Mouse (Mus musculus) liver, embryonic 13.5 days (tissue): ENCODE results near the gene Tmem150b. TPM values are rescaled to one million over a fixed set of nuclear protein-coding genes. Genes with fewer than 3 reads are reported as not detected.

Experiments used
- ATAC-seq: fragments of 200-750 bp; cut with Nextera tagmentation; 2 replicates; pipeline ENCODE4 v1.8.0; 2017; ENCODE audit warnings: low read depth, mild to moderate bottlenecking, moderate number of reproducible peaks, moderate library complexity
- DNase-seq: peaks from one replicate; pipeline ENCODE4 v3.0.0; 2022
- H3K27ac ChIP-seq: fragments of 300-500 bp; sonication (generic); 2 replicates; pipeline ENCODE4 v1.5.1; 2015; ENCODE audit warnings: moderate library complexity, mild to moderate bottlenecking, inconsistent platforms
- H3K27me3 ChIP-seq: fragments of 300-500 bp; sonication (generic); 2 replicates; pipeline ENCODE4 v1.6.1; 2015; ENCODE audit warnings: mild to moderate bottlenecking, inconsistent platforms
- H3K36me3 ChIP-seq: fragments of 300-500 bp; sonication (generic); 2 replicates; pipeline ENCODE4 v1.6.1; 2015; ENCODE audit warnings: mild to moderate bottlenecking, inconsistent platforms
- H3K4me1 ChIP-seq: fragments of 300-500 bp; sonication (generic); replicated peaks from 2 replicates; pipeline ENCODE4 v1.6.1; 2015; ENCODE audit warnings: inconsistent platforms
- H3K4me2 ChIP-seq: fragments of 300-500 bp; sonication (generic); 2 replicates; pipeline ENCODE4 v1.6.1; 2015; ENCODE audit warnings: inconsistent platforms, mild to moderate bottlenecking, moderate library complexity
- H3K4me3 ChIP-seq: fragments of 300-500 bp; sonication (generic); replicated peaks from 2 replicates; pipeline ENCODE4 v1.5.1; 2015; ENCODE audit warnings: mild to moderate bottlenecking, inconsistent platforms
- H3K9ac ChIP-seq: fragments of 300-500 bp; sonication (generic); 2 replicates; pipeline ENCODE4 v1.6.1; 2015; ENCODE audit warnings: mild to moderate bottlenecking, inconsistent platforms
- H3K9me3 ChIP-seq: fragments of 300-500 bp; sonication (generic); replicated peaks from 2 replicates; pipeline ENCODE4 v1.6.1; 2016; ENCODE audit warnings: inconsistent platforms
- WGBS: fragments of 180-500 bp; shearing (Covaris S2); methylation state at CpG from one replicate; pipeline ENCODE4 v1.1.7; 2015; ENCODE audit not compliant: insufficient replicate concordance; 5-methylcytosine and 5-hydroxymethylcytosine counted together
- polyA plus RNA-seq: library from polyadenylated mRNA; unstranded; fragments of >200 nt; fragmentation: Nextera tagmentation; extraction: Ambion mirVana; gene quantifications from 2 replicates; pipeline ENCODE4 v1.2.1, GENCODE M21; 2015

Gene Tmem150b
- polyA plus RNA-seq, result 0.09 and 0.15 TPM in 2 replicates

DNA sequence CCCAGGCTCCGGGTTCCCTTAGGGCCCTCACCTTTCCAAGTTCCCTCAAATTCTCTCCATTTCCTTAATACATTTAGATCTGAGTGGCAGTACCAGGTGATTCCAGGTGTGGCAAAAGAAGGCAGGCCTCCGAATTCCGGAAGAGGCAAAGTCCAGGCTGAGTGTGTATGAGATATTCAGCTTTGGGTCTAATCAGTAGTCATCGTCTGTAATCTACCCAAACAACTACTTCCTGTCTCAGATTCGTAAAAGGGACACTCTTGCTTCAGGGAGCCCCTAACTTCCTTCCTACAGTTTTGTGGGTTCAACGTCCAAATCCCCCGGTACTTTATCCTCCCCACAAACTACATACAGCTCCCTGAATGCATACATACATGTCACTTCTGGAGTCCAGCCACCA lies at the start of gene Tmem150b:
Gene Tmem150b, minus strand, starts transcription at position 81 of the 400 bp plus-strand sequence.
- 15% methylated on average over 7 of the region's 7 CpGs for WGBS
- no peaks in the 10 kb centered on the region for H3K9me3 ChIP-seq
- no peaks in the 10 kb centered on the region for H3K27me3 ChIP-seq
- peak within 1 kb of the TSS; percentile 34; the same call in 1 of the 2 replicates for H3K27ac ChIP-seq
- no peak within 1 kb of the TSS for H3K9ac ChIP-seq
- H3K4me1 ChIP-seq, result peaks cover 11% of the 10 kb centered on the region
- H3K36me3 ChIP-seq, result no peaks in the 10 kb centered on the region
- DNase-seq (no peak), ATAC-seq (no peak)
- H3K4me2 ChIP-seq, result peak within 1 kb of the TSS; percentile 41
- 0 out of 2 replicates have a peak within 1 kb of the TSS, but pooled peaks have one; percentile 16 for H3K4me3 ChIP-seq

DNA sequence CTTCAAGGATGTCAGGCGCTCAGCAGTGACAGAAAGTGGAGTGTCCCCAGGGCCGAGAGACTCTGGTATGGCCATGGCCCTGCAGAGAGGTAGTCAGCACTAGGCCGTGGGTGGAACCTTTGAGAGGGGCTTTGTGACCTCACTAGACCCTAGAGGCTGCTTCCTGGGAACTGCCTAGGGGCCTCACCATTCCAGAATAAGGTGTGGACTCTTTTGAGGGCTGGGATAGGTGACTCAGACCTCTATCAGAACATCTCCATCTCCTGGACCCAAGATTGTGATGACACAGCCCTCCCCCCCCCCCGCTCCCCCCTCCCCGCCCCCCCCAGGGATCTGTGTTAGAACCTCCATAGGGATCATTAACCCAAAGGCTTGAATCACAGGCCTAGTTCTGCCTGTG lies 46.2 kb upstream of the Tmem150b start, which contains the start of gene Fam71e2:
Gene Fam71e2, minus strand, starts transcription at position 101 of the 400 bp plus-strand sequence.
- WGBS, result 48% methylated on average over 3 of the region's 5 CpGs

DNA sequence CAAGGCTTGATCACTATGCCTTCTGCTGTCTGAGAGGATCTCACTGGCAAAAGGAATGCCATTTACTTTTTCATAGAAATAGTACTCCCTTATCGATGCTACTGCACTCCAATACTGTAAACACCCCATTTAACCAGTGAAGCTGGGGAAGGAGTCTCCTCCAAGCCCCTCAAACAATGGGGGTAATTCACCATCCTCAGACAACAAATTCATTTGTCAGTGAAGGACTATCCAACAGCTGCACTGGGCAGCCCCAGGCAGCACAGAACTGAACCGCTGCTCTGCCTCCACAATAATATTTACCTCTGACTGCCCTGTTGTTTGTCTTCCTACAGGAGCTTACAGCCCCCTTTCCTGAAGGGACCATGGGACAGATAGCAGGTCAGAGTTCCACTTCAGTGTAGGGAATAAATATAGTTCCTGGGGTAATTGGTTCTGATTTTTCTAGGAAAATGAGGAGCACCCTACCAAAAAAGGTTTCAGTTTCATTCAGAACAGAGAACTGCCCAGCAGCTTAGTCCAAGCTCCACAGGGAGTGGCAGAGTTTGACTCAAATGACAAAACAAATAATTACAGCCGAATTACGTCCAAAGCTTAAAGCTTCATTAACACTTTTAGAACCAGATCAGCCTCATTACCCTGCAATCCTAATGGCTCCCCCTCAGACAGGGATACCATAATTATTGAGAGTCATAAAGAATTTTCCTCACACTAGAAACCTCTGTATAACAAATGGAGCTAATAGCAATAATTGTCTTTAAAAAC lies 40.1 kb upstream of the Tmem150b start:
- 0 out of 2 replicates have a peak overlapping the region, but pooled peaks have one; percentile 23 for H3K9ac ChIP-seq
- H3K4me3 ChIP-seq, result no peak overlapping the region
- ATAC-seq (no peak), DNase-seq (no peak)
- no peaks in the 10 kb centered on the region for H3K4me1 ChIP-seq
- H3K4me2 ChIP-seq, result no peak overlapping the region
- H3K9me3 ChIP-seq, result no peaks in the 10 kb centered on the region
- H3K27me3 ChIP-seq, result peaks cover 40% of the 10 kb centered on the region
- H3K27ac ChIP-seq, result no peak overlapping the region
- 30% methylated on average over 4 of the region's 4 CpGs for whole genome bisulfite sequencing
- no peaks in the 10 kb centered on the region for H3K36me3 ChIP-seq

More for the DNA sequence above, 46.2 kb upstream of the Tmem150b start, which contains the start of gene Fam71e2:
- H3K4me1 ChIP-seq, result no peaks in the 10 kb centered on the region
- no peak within 1 kb of the TSS for H3K4me3 ChIP-seq
- H3K27ac ChIP-seq, result no peak within 1 kb of the TSS
- H3K9ac ChIP-seq, result no peak within 1 kb of the TSS
- ATAC-seq (no peak), DNase-seq (no peak)
- H3K27me3 ChIP-seq, result peaks cover 47% of the 10 kb centered on the region
- no peak within 1 kb of the TSS for H3K4me2 ChIP-seq
- no peaks in the 10 kb centered on the region for H3K36me3 ChIP-seq
- H3K9me3 ChIP-seq, result no peaks in the 10 kb centered on the region

DNA sequence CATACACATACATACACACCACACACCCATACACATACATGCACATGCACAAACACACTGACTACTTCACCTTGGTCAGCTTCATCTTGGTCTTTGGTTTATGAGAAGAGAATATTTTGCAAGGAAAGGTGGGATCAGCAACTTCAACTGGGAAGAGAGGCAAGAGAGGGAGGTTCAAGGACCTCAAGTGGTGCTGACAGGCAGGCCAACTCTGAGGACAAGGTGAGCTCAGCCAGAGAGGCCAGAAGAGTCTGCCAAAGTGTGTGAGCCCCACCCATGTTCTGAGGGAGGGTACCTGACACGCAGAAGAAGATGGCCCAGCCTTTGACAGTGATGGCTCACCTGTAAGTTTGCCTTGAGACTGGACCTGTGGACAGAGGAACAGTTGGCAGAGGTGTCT lies 34.6 kb upstream of the Tmem150b start:
- no peak for ATAC-seq
- WGBS, result 50% methylated on average over 1 of the region's 1 CpGs

DNA sequence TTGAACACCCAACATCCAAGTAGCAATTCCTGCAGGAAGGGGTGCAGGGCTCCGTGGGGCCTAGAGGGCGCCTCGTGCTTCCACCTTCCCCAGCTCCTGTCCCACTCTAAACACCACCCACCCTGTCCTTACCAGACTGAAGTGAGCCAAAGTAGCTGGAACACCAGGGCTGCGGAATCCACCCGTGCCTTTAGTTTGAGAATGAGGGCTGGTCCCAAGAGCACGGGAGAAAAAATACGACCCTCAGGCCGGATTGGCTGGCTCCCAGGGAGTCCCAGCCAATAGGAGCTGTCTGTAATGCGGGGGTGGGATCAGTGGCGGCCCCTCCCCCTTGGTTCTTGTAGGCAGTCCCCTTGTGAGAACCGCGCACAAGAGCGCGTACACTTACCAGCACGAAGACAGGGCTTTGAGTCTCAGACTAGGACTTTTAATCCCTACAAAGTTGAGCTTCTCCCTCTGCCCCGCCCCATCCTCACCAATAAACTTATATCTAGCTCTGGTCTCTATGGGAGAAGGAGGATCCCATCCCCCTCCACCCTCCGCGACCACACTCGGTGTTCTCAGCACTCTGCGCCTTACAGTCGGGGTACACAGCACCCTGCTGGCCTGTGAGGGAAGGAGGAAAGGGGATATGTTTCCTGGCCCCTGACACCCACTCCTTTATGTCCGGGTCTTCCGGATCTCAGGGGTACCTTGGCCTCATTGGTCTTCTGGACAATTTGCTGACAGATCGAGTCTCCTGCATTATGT lies 27.9 kb upstream of the Tmem150b start, which contains the start of gene Cox6b2:
Gene Cox6b2, minus strand, starts transcription at position 274 of the 750 bp plus-strand sequence.
- H3K36me3 ChIP-seq, result peaks cover 20% of the 10 kb centered on the region
- H3K27me3 ChIP-seq, result 0 out of 2 replicates have a peak, but pooled peaks cover 2% of the 10 kb centered on the region
- DNase-seq, result peak; percentile 92
- peak; percentile 82 for ATAC-seq
- no peaks in the 10 kb centered on the region for H3K9me3 ChIP-seq
- H3K4me1 ChIP-seq, result peaks cover 53% of the 10 kb centered on the region
- H3K9ac ChIP-seq, result peak within 1 kb of the TSS; percentile 81
- peak within 1 kb of the TSS; percentile 88 for H3K4me2 ChIP-seq
- peak within 1 kb of the TSS; percentile 71 for H3K4me3 ChIP-seq
- WGBS, result 3% methylated on average over 24 of the region's 24 CpGs
- H3K27ac ChIP-seq, result peak within 1 kb of the TSS; percentile 99

More for the DNA sequence above, 34.6 kb upstream of the Tmem150b start:
- Histone ChIP-seq H3K9ac (no peak overlapping the region), H3K4me2 (no peak overlapping the region), H3K4me1 (no peaks in the 10 kb centered on the region), H3K27me3 (peaks cover 34% of the 10 kb centered on the region), H3K36me3 (no peaks in the 10 kb centered on the region), H3K4me3 (no peak overlapping the region), H3K27ac (no peak overlapping the region), H3K9me3 (no peaks in the 10 kb centered on the region)
- no peak for DNase-seq

DNA sequence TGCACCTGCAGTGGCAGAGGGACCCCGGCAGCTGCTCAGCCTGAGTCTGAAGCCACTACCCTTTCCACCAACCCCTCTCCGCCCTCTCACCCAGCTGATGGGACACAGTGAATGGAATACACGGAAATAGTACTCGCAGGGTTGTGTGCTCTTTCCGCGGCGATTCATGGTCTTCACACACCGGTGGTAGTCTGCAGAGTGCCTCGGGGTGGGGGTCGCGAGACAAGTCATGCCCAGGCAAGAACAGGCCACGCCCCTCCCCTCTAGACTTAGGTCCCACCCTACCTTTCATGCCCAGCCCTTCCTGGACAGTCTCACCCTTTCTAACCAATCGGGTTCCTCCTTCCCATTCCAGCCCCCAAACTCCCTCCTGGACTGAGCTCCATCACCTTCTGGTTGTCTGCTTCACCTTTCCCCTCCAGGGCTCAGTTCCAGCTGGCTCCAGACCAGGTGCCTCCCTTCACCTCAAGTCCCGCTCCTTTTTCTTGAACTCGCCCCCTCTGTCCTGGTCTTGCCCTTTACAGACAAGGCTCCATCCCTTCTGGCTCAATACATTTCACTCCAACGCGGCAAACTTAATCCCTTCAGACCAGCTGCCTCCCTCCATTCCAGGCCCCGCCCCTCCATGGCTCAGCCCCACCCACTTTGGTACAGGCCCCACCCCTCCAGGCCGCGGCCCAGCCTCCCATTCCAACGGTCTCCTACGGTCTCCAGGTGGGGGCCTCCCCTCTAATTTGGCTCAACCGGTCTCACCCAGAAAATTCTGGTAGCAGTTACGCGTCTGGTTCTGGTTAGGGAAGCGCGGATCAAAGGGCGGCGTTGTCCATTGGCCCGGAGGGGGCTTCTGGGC lies 27.1 kb upstream of the Tmem150b start:
- peak overlapping the region; percentile 71 for H3K4me3 ChIP-seq
- no peaks in the 10 kb centered on the region for H3K27me3 ChIP-seq
- no peaks in the 10 kb centered on the region for H3K9me3 ChIP-seq
- H3K36me3 ChIP-seq, result peaks cover 20% of the 10 kb centered on the region
- peak overlapping the region; percentile 99 for H3K27ac ChIP-seq
- peak overlapping the region; percentile 81 for H3K9ac ChIP-seq
- ATAC-seq, result peak; percentile 73
- H3K4me2 ChIP-seq, result peak overlapping the region; percentile 88
- WGBS, result 2% methylated on average over 30 of the region's 30 CpGs
- peak; percentile 73 for DNase-seq
- H3K4me1 ChIP-seq, result peaks cover 61% of the 10 kb centered on the region

DNA sequence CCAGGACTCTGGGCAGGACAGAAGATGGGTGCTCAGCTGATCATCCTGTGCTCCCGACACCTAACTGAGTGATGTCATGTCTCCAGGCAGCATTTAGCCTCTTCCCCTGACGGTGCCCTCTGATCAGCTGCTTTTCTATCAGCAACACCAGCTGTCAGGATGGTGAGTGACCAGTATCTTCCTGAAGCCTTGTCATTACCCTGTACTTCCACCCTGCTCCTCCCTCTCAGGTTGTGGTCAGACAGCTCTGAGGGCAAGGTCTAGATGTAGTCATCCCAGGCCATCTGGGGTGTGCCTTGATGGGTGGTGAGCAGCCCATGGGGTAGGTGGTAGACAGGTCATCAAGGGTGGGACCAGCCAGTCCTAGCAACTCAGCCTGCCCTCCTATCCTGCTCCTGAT lies 24.1 kb upstream of the Tmem150b start:
- Histone ChIP-seq H3K4me2 (peak overlapping the region; percentile 96), H3K27me3 (no peaks in the 10 kb centered on the region), H3K9ac (peak overlapping the region; percentile 64), H3K9me3 (no peaks in the 10 kb centered on the region), H3K4me3 (no peak overlapping the region), H3K36me3 (peaks cover 49% of the 10 kb centered on the region), H3K4me1 (peaks cover 92% of the 10 kb centered on the region), H3K27ac (peak overlapping the region; percentile 99)
- 44% methylated on average over 2 of the region's 2 CpGs for WGBS
- peak; percentile 59 for DNase-seq
- peak; percentile 15 for ATAC-seq

DNA sequence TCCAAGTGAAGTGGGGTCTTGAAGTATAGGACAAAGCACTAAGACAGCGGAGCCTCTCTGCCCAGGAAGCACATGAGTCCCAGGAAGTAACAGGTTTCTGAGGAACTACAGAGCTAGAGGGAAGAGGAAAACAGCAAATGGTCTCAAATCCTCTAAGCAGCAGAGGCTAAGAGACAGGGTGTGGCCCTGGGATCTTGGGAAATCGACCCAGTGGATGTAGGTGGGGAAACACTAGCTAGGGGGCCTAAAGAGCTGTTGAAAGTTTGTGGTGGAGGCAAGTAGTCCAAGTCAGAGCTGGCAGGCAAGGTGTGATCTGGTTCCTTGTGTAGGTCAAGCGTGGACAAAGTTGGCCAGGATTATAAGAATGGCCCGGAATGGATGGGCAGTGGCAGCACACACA lies 23.3 kb upstream of the Tmem150b start:
- Histone ChIP-seq H3K9ac (peak overlapping the region; percentile 64), H3K4me1 (peaks cover 98% of the 10 kb centered on the region), H3K36me3 (peaks cover 55% of the 10 kb centered on the region), H3K9me3 (no peaks in the 10 kb centered on the region), H3K27me3 (no peaks in the 10 kb centered on the region), H3K4me3 (peak overlapping the region; percentile 11; the same call in 1 of the 2 replicates), H3K4me2 (peak overlapping the region; percentile 96), H3K27ac (peak overlapping the region; percentile 99)
- no peak for DNase-seq
- no peak for ATAC-seq
- WGBS, result 69% methylated on average over 4 of the region's 4 CpGs

DNA sequence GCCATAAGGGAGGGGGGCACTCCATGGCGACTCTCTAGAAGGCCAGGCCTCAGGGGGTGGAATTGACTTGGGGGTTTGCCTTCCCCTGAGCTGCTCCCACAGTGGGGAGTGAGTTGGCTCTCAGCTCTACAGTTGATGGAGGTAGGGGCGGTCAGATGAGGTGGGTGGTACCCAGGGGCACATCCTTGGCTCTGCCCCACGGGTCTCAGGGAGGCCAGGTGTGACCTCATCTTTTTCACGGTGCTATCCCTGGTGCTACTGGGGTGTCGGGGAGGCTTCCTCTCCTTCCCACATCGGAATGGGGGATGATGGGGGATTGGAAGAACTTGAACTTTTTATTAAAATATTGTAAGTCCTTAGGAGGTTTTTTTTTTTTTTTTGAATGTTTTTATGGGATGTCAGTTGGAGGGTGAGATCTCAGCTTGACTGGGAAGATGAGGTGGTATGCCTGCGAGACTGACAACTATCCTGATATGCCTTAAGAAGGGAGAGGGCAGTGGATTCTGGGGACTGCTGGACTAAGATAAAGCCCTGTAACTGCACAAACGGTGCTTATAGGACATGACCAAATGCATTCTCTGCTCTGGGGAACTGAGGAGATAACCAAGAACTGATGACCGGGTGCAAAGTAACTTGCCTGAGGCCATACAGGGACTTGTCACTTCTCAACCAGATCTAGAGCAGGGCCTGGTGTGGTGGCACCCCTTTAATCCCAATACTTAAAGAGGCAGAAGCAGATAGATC lies 22.3 kb upstream of the Tmem150b start:
- DNase-seq (peak; percentile 78), ATAC-seq (peak; percentile 77)
- 31% methylated on average over 9 of the region's 9 CpGs for WGBS
- Histone ChIP-seq H3K4me3 (peak overlapping the region; percentile 35), H3K27ac (peak overlapping the region; percentile 99), H3K4me2 (peak overlapping the region; percentile 96), H3K9ac (peak overlapping the region; percentile 76), H3K27me3 (no peaks in the 10 kb centered on the region), H3K36me3 (peaks cover 64% of the 10 kb centered on the region), H3K9me3 (no peaks in the 10 kb centered on the region), H3K4me1 (peaks cover 98% of the 10 kb centered on the region)

DNA sequence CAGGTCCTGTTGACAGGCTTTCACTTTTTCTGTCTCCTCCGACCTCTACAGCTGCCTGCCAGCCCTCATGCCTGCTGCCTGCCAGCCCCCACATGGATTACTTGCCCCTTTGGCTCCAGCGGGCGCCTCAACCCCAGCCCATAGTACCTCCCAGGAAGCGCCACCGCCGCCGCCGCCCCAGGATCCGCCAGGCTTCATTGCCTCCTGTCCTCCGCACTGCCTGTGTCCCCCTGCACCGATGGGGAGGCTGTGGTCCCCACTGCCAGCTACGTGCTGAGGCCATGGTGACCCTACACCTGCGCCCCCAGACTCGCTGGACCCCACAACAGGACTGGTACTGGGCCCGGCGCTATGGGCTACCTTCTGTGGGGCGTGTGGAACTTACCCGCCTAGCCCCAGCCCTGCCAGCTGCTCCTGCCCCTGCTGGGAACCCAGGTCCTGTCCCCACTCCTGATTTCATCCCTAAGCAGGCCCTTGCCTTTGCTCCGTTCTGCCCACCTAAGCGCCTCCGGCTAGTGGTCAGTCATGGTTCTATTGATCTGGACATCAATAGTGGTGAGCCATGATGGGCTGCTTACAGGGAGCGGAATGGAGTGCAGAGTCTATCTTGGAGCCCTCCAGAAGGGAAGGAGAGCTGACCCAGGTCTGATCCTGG lies 21.4 kb upstream of the Tmem150b start:
- Histone ChIP-seq H3K4me1 (peaks cover 98% of the 10 kb centered on the region), H3K9me3 (no peaks in the 10 kb centered on the region), H3K36me3 (peaks cover 68% of the 10 kb centered on the region), H3K27me3 (no peaks in the 10 kb centered on the region), H3K4me3 (peak overlapping the region; percentile 35), H3K4me2 (peak overlapping the region; percentile 96), H3K9ac (peak overlapping the region; percentile 76), H3K27ac (peak overlapping the region; percentile 99)
- ATAC-seq (no peak), DNase-seq (peak; percentile 9)
- WGBS, result 85% methylated on average over 22 of the region's 22 CpGs
